Mouse (Mus musculus) midbrain, embryonic 12.5 days (tissue): ENCODE data around the gene Olfr1509. TPM values are rescaled to one million over a fixed set of nuclear protein-coding genes. Genes with fewer than 3 reads are reported as not detected.
"Not testable (repeated sequence)": the region's sequence is repeated elsewhere in the genome, so short reads cannot be mapped to it uniquely, and the experiment has no call there.

Experiments
- ATAC-seq: fragments of 200-750 bp; cut with Nextera tagmentation; 2 replicates; pipeline ENCODE4 v1.8.0; 2017; ENCODE audit warnings: low read depth, moderate TSS enrichment, moderate library complexity; ENCODE audit not compliant: low FRiP score
- H3K27ac ChIP-seq: fragments of 300-500 bp; sonication (generic); replicated peaks from 2 replicates; pipeline ENCODE4 v1.5.1; 2016; ENCODE audit warnings: mild to moderate bottlenecking
- H3K27me3 ChIP-seq: fragments of 300-500 bp; sonication (generic); 2 replicates; pipeline ENCODE4 v1.6.1; 2016; ENCODE audit warnings: mild to moderate bottlenecking
- H3K36me3 ChIP-seq: fragments of 300-500 bp; sonication (generic); 2 replicates; pipeline ENCODE4 v1.6.1; 2016
- H3K4me1 ChIP-seq: fragments of 300-500 bp; sonication (generic); 2 replicates; pipeline ENCODE4 v1.6.1; 2016
- H3K4me2 ChIP-seq: fragments of 300-500 bp; sonication (generic); replicated peaks from 2 replicates; pipeline ENCODE4 v1.6.1; 2016; ENCODE audit warnings: mild to moderate bottlenecking, moderate library complexity
- H3K4me3 ChIP-seq: fragments of 300-500 bp; sonication (generic); 2 replicates; pipeline ENCODE4 v1.5.1; 2016; ENCODE audit warnings: mild to moderate bottlenecking
- H3K9ac ChIP-seq: fragments of 300-500 bp; sonication (generic); replicated peaks from 2 replicates; pipeline ENCODE4 v1.6.1; 2016; ENCODE audit warnings: mild to moderate bottlenecking, moderate library complexity
- H3K9me3 ChIP-seq: fragments of 300-500 bp; sonication (generic); 2 replicates; pipeline ENCODE4 v1.6.1; 2016; ENCODE audit warnings: mild to moderate bottlenecking
- WGBS: fragments of 180-500 bp; shearing (Covaris S2); methylation state at CpG from one replicate; pipeline ENCODE4 v1.1.7; 2016; 5-methylcytosine and 5-hydroxymethylcytosine counted together
- polyA plus RNA-seq: library from polyadenylated mRNA; unstranded; fragments of >200 nt; fragmentation: Nextera tagmentation; extraction: Ambion mirVana; gene quantifications from 2 replicates; pipeline ENCODE4 v1.2.1, GENCODE M21; 2016

Gene Olfr1509
- not detected in 2 replicates for polyA plus RNA-seq

DNA sequence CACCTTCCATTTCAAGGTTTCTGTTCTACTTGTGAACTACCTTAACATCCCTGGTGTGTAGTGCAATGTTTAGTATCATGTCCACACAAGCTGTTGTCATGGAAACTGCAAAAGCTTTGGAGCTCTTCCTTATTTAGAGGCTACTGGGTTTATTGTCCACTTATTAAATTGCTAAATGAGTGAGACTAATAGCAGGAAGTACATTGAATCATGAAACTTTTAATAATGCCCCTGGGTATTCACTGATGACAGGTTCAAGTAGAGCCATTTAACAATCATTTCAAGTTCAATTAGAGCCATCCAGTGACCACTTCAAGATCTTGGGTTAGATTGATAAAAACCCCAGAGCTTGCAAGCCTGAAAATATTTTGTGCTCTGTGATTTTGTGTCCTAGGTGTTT is at the start of gene Olfr1509:
TSS of gene Olfr1509 (plus strand) at position 301 of the 400 bp plus-strand sequence.
- Histone ChIP-seq H3K9ac (no peak within 1 kb of the TSS), H3K4me1 (no peaks in the 10 kb centered on the region), H3K36me3 (no peaks in the 10 kb centered on the region), H3K27ac (no peak within 1 kb of the TSS), H3K4me3 (no peak within 1 kb of the TSS), H3K27me3 (no peaks in the 10 kb centered on the region), H3K9me3 (no peaks in the 10 kb centered on the region), H3K4me2 (no peak within 1 kb of the TSS)
- ATAC-seq: no peak

DNA sequence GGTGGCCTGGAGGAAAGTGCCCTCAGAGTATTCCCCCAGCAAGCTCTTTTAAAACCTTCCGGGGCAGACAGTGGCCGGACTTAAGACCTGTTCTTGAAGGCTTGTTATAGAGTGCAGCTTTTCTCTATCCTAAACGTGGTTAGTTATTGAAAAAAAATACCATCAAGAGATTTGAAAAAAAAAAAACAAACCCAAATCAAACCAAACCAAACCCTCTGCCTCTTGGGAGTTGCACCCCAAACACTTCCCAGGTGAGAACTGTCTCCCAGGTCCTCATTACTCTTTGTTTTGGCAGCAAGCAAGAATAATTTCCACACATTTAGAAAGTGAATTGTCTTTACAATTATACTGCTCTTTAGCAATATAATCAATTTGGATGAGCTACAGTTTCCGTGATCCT is 45.5 kb upstream of the Olfr1509 start, which contains the start of gene Olfr1511:
TSS of gene Olfr1511 (minus strand) at position 101 of the 400 bp plus-strand sequence.
- 82% methylated on average over 4 of the region's 4 CpGs for WGBS
- ATAC-seq: no peak
- Histone ChIP-seq H3K27me3 (no peaks in the 10 kb centered on the region), H3K4me2 (no peak within 1 kb of the TSS), H3K36me3 (no peaks in the 10 kb centered on the region), H3K9ac (no peak within 1 kb of the TSS), H3K9me3 (no peaks in the 10 kb centered on the region), H3K4me1 (no peaks in the 10 kb centered on the region), H3K4me3 (no peak within 1 kb of the TSS), H3K27ac (no peak within 1 kb of the TSS)

DNA sequence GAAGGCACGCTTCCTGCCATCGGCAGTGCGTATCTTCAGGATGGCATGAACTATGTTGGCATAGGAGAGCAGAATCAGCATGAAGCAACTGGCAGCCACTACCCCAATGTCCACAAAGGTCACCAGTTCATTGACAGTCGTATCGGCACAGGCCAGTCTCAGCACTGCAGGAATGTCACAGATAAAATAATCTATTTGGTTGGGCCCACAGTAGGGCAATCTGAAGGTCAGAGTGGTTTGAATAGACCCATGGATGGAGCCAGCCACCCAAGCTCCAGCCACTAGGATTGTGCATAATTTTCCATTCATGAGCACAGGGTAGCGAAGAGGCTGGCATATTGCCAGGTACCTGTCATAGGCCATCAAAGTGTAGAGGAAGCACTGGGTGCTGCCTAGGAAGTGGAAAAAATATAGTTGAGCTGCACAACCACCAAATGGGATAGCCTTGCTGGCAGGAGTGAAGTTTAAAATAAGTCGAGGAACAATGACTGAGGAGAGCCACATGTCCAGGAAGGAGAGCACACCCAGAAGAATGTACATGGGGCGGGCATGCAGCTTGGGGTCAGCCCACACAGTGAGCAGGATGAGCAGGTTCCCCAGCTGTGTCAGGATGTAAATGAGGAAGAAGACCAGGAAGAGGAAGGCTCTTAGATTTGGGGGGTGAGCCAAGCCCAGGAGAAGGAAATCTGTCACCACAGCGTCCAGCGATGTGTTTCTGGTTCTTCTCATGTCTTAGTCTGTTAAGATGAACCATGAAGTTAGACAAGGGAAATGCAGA is 32.5 kb upstream of the Olfr1509 start:
- H3K4me1 ChIP-seq, ATAC-seq, H3K27me3 ChIP-seq, H3K36me3 ChIP-seq, H3K9me3 ChIP-seq, H3K4me3 ChIP-seq, H3K9ac ChIP-seq, H3K27ac ChIP-seq, H3K4me2 ChIP-seq: not testable (repeated sequence)
- WGBS: 82% methylated on average over 7 of the region's 10 CpGs

DNA sequence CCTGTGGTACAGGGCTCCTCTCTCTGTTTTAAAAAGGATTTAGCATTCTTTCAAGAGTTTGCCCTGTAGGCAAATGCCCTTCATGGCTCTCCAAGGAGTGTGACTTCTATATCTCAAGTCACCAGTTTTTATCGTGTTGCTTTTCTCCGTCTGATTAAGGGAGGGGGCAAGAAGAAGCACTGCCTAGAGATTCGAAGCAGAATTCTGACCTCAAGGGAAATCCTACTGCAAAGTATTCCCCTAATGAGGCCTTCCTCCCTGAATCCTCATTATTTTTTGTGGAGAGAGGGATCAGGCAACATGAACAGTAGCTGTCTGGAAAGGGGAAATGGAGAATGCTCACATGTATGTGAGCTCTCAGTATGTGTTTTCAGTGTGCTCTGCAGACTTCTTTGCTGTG is 28.5 kb upstream of the Olfr1509 start, which contains the start of gene Olfr1510:
TSS of gene Olfr1510 (minus strand) at position 101 of the 400 bp plus-strand sequence.
- Histone ChIP-seq H3K4me1 (no peaks in the 10 kb centered on the region), H3K36me3 (no peaks in the 10 kb centered on the region), H3K27ac (no peak within 1 kb of the TSS), H3K9ac (no peak within 1 kb of the TSS), H3K4me2 (no peak within 1 kb of the TSS), H3K27me3 (no peaks in the 10 kb centered on the region), H3K4me3 (no peak within 1 kb of the TSS), H3K9me3 (no peaks in the 10 kb centered on the region)
- no peak for ATAC-seq
- WGBS: 84% methylated on average over 3 of the region's 3 CpGs

DNA sequence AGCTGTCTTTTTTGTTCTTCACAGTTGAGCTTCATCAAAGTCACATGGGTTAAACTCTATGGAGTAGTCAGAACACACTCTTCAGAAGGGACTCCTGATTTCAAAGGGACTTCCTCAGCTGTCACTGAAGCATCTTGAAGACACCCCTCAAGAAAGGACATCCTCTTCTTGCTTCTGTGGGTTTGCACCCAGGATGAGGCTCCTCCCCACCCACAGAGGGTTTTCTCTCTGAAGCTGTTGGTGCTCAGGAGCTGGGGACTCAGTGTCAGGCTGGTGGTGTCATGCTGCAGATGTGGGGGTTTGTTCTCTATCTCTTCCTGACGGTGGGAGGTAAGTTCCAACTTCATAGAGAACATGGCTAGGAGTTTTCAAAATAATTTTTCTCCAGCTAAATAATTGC is 15.1 kb upstream of the Olfr1509 start:
- Histone ChIP-seq H3K4me2 (no peak overlapping the region), H3K4me3 (no peak overlapping the region), H3K36me3 (no peaks in the 10 kb centered on the region), H3K4me1 (no peaks in the 10 kb centered on the region), H3K27ac (no peak overlapping the region), H3K27me3 (no peaks in the 10 kb centered on the region), H3K9me3 (no peaks in the 10 kb centered on the region), H3K9ac (no peak overlapping the region)
- no peak for ATAC-seq
- 91% methylated on average over 1 of the region's 1 CpGs for WGBS

DNA sequence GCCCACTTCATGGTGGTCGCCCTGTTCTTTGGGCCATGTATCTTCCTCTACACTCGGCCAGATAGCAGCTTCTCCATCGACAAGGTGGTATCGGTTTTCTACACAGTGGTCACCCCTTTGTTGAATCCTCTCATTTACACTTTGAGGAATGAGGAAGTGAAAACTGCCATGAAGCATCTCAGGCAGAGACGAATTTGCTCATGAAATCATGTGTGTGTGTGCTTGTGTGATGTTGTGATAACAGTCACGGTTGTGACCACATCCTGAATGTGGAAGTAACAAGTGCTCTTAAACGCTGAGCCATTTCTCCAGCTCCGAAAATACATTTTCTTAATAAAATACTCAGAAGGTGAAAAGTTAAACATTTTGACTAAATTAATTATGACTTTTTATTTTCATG is 8.3 kb downstream of the Olfr1509 start:
- no peak overlapping the region for H3K27ac ChIP-seq
- WGBS: 85% methylated on average over 8 of the region's 8 CpGs

DNA sequence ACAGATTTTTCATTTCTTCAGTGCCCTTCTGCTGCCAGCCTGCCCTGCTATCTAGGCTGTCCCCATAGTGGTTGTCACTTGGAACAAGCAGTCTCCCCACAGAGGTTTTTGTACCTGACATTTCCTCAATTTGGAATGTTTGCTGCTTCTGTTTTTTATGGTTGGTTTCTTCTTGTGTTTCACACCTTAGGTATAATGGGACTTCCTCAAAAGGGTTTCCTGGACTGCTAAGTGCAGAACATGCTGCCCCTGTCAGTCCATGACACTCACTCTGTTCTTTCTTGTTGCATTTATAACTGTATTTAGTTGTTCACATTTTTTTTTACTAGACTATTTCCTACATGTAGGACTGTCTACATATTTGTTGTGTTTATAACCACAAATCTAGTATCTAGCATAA is 19.1 kb downstream of the Olfr1509 start:
- ATAC-seq: no peak
- Histone ChIP-seq H3K36me3 (no peaks in the 10 kb centered on the region), H3K27me3 (no peaks in the 10 kb centered on the region), H3K9me3 (no peaks in the 10 kb centered on the region), H3K4me2 (no peak overlapping the region), H3K4me1 (no peaks in the 10 kb centered on the region), H3K4me3 (no peak overlapping the region), H3K27ac (no peak overlapping the region), H3K9ac (no peak overlapping the region)

More for the DNA sequence above, 8.3 kb downstream of the Olfr1509 start:
- Histone ChIP-seq H3K4me3 (no peak overlapping the region), H3K9me3 (no peaks in the 10 kb centered on the region), H3K4me2 (no peak overlapping the region), H3K9ac (no peak overlapping the region), H3K27me3 (no peaks in the 10 kb centered on the region), H3K36me3 (no peaks in the 10 kb centered on the region), H3K4me1 (no peaks in the 10 kb centered on the region)
- ATAC-seq: no peak

DNA sequence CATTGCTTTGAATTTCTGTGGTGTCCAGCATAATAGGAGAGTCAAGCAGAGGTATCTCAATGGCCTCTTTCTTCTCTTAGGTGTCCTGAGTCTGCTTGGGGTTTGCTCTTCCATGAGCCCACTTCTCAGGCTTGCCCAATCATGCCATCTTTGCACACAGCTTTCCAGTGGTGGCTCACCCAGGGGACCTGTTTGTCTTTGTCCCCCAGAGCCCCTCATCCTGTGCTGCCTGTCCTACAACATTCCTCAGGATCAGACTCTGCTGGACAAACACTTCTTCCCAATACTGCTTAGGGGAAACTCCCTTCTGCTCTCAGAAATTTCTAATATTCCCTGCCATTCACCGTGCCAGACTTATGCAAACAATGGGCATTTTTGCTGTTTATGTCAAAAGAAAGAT is 22.9 kb downstream of the Olfr1509 start:
- H3K9me3 ChIP-seq: no peaks in the 10 kb centered on the region
- 83% methylated on average over 1 of the region's 1 CpGs for WGBS
- H3K4me1 ChIP-seq: no peaks in the 10 kb centered on the region
- H3K27ac ChIP-seq: no peak overlapping the region
- no peaks in the 10 kb centered on the region for H3K36me3 ChIP-seq
- H3K4me2 ChIP-seq: no peak overlapping the region
- no peak for ATAC-seq
- H3K27me3 ChIP-seq: no peaks in the 10 kb centered on the region
- no peak overlapping the region for H3K9ac ChIP-seq
- H3K4me3 ChIP-seq: no peak overlapping the region

DNA sequence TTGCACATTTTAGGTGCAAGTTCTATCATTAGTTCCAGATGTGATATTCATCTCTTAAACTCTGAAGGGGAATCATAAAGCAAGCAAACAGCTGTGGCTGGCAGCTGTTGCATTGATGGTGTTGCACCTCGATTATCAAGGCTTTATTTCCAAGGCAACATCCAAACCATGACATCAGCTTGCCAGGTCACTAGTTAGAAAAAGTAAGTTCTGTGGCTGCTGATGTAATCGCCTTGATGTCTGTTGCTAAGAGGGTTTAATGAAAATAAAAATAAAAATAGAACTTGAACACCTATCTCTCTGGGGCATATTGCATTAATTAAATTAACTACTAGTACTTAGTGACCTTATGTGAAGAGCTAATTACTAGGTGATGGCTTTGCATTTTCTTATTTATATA is 24.6 kb downstream of the Olfr1509 start, which contains the start of gene Olfr1508:
TSS of gene Olfr1508 (minus strand) at position 101 of the 400 bp plus-strand sequence.
- 81% methylated on average over 2 of the region's 2 CpGs for WGBS
- no peaks in the 10 kb centered on the region for H3K36me3 ChIP-seq
- H3K27ac ChIP-seq: no peak within 1 kb of the TSS
- no peak within 1 kb of the TSS for H3K4me2 ChIP-seq
- no peak within 1 kb of the TSS for H3K4me3 ChIP-seq
- no peak for ATAC-seq
- H3K27me3 ChIP-seq: no peaks in the 10 kb centered on the region
- no peaks in the 10 kb centered on the region for H3K9me3 ChIP-seq
- H3K4me1 ChIP-seq: no peaks in the 10 kb centered on the region
- no peak within 1 kb of the TSS for H3K9ac ChIP-seq

DNA sequence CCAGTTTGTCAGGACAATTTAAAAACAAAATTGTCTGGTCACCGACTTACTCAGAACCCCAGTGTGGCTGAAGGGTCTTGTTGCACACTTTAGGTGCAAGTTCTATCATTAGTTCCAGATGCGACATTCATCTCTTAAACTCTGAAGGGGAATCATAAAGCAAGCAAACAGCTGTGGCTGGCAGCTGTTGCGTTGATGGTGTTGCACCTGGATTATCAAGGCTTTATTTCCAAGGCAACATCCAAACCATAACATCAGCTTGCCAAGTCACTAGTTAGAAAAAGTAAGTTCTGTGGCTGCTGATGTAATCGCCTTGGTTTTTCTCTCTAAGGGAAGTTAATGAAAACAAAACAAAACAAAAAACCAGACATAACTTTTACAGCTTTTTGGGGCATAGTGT is 52.7 kb downstream of the Olfr1509 start, which contains the start of gene Olfr1507:
TSS of gene Olfr1507 (minus strand) at position 234 of the 400 bp plus-strand sequence.
- ATAC-seq: no peak
- H3K9me3 ChIP-seq: 0 out of 2 replicates have a peak, but pooled peaks cover 2% of the 10 kb centered on the region
- no peaks in the 10 kb centered on the region for H3K36me3 ChIP-seq
- H3K27me3 ChIP-seq: no peaks in the 10 kb centered on the region
- no peak within 1 kb of the TSS for H3K4me3 ChIP-seq
- no peak within 1 kb of the TSS for H3K27ac ChIP-seq
- no peak within 1 kb of the TSS for H3K9ac ChIP-seq
- 83% methylated on average over 4 of the region's 4 CpGs for WGBS
- no peaks in the 10 kb centered on the region for H3K4me1 ChIP-seq
- H3K4me2 ChIP-seq: no peak within 1 kb of the TSS
